Mouse (Mus musculus) C2C12 (cell line): ENCODE results near the gene Hoxb8.

Experiments
- CEBPB ChIP-seq: IDR thresholded peaks from one replicate; pipeline ENCODE4 v1.6.1; 2011; ENCODE audit warnings: low read depth, mild to moderate bottlenecking, control low read depth, moderate library complexity
- CTCF ChIP-seq: IDR thresholded peaks from one replicate; pipeline ENCODE4 v1.5.1; 2011; ENCODE audit not compliant: control insufficient read depth, insufficient read depth, insufficient read length
- FOSL1 ChIP-seq: IDR thresholded peaks from one replicate; pipeline ENCODE4 v1.8.0; 2011; ENCODE audit warnings: mild to moderate bottlenecking, low read length; ENCODE audit not compliant: poor library complexity, insufficient read depth, severe bottlenecking
- MAX ChIP-seq: IDR thresholded peaks from one replicate; pipeline ENCODE4 v1.6.1; 2011; ENCODE audit warnings: mild to moderate bottlenecking, control low read depth
- MYOD1 ChIP-seq: IDR thresholded peaks from one replicate; pipeline ENCODE4 v1.6.1; 2011; ENCODE audit warnings: low read depth; ENCODE audit not compliant: control insufficient read depth, insufficient read length
- MYOG ChIP-seq: IDR thresholded peaks from one replicate; pipeline ENCODE4 v1.6.1; 2011; ENCODE audit not compliant: control insufficient read depth, insufficient read length; ENCODE audit errors: extremely low read depth
- USF1 ChIP-seq: IDR thresholded peaks from one replicate; pipeline ENCODE4 v1.6.1; 2011; ENCODE audit warnings: low read depth, mild to moderate bottlenecking, control low read depth, moderate library complexity

DNA sequence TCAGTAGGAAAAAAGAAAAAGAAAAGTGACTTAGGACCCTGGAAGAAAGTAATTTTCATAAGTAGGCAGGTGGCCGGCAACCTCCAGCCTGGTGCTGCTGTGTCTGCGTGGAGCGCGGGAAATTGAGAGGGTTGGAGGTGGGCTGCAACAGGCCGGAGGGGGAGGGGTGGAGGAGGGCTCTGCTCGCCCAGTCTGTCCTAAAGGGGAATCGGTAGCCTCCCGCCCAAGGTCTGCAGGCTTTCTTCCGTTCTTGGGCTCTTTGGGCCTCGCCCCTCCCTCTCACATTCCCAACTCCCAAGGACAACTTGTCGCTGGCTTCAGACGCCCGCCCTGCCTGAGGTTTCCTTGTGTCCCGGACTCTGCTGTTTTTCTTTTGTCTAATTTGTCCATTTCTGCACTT, 30.8 kb upstream of the Hoxb8 start:
- no peak for TF ChIP-seq CTCF
- no peak for TF ChIP-seq FOSL1
- no peak for TF ChIP-seq CEBPB
- no peak for TF ChIP-seq USF1
- no peak for TF ChIP-seq MYOD1
- TF ChIP-seq MYOG = no peak
- TF ChIP-seq MAX = no peak
